Mouse (Mus musculus) brain, adult 2 months (tissue): ENCODE data around the gene Net1.
"Not testable (repeated sequence)": the region's sequence is repeated elsewhere in the genome, so short reads cannot be mapped to it uniquely, and the experiment has no call there.

Experiments used
- DNase-seq: peaks from one replicate; pipeline ENCODE4 v3.0.0; 2011; ENCODE audit warnings: low read depth, low spot score

Gene Net1

GRCm38 (mm10) chr13:3890061-3890460, 28.0 kb downstream of the Net1 start:
- DNase-seq, result no peak

GRCm38 (mm10) chr13:3889111-3889510, 28.9 kb downstream of the Net1 start:
- DNase-seq, result no peak

GRCm38 (mm10) chr13:3886663-3887062, 31.4 kb downstream of the Net1 start:
- no peak for DNase-seq

GRCm38 (mm10) chr13:3877679-3878220, 40.3 kb downstream of the Net1 start:
- no peak for DNase-seq

GRCm38 (mm10) chr13:3877185-3877584, 40.8 kb downstream of the Net1 start:
- DNase-seq, result no peak

- DNase-seq, result peak; percentile 46
Observed at GRCm38 (mm10) chr13:3876448-3876847, 41.6 kb downstream of the Net1 start.

GRCm38 (mm10) chr13:3872832-3873231, 45.2 kb downstream of the Net1 start:
- DNase-seq, result no peak

- no peak for DNase-seq
Observed at GRCm38 (mm10) chr13:3869901-3870300, 48.1 kb downstream of the Net1 start.

- no peak for DNase-seq
Observed at GRCm38 (mm10) chr13:3867158-3867557, 50.9 kb downstream of the Net1 start.

- DNase-seq, result no peak
Observed at GRCm38 (mm10) chr13:3866355-3867052, 51.5 kb downstream of the Net1 start.

- peak; percentile 20 for DNase-seq
Observed at GRCm38 (mm10) chr13:3865648-3866354, 52.2 kb downstream of the Net1 start.

- peak; percentile 70 for DNase-seq
Observed at GRCm38 (mm10) chr13:3862922-3863580, 55.0 kb downstream of the Net1 start.

GRCm38 (mm10) chr13:3862325-3862724, 55.7 kb downstream of the Net1 start:
- no peak for DNase-seq

- no peak for DNase-seq
Observed at GRCm38 (mm10) chr13:3861251-3861650, 56.8 kb downstream of the Net1 start.

- DNase-seq, result no peak
Observed at GRCm38 (mm10) chr13:3856252-3856651, 61.8 kb downstream of the Net1 start.

- DNase-seq, result no peak
Observed at GRCm38 (mm10) chr13:3854856-3855255, 63.2 kb downstream of the Net1 start.

- DNase-seq, result not testable (repeated sequence)
Observed at GRCm38 (mm10) chr13:3853648-3854333, 64.2 kb downstream of the Net1 start, which contains the start of gene Calm5. Calm5 (plus strand) TSS chr13:3854173.

- no peak for DNase-seq
Observed at GRCm38 (mm10) chr13:3850330-3850729, 67.7 kb downstream of the Net1 start.

- DNase-seq, result not testable (repeated sequence)
Observed at GRCm38 (mm10) chr13:3840662-3841061, 77.4 kb downstream of the Net1 start.

- not testable (repeated sequence) for DNase-seq
Observed at GRCm38 (mm10) chr13:3837312-3837807, 80.7 kb downstream of the Net1 start, which contains the start of gene Calm4. Calm4 (plus strand) TSS chr13:3837757.

- not testable (repeated sequence) for DNase-seq
Observed at GRCm38 (mm10) chr13:3833644-3834043, 84.4 kb downstream of the Net1 start.
